Mouse (Mus musculus): Measurements from ENCODE around the gene Fem1a. TPM values are rescaled to one million over a fixed set of nuclear protein-coding genes. Genes with fewer than 3 reads are reported as not detected.

Gene Fem1a
- polyA plus RNA-seq, 1 experiment, result 43.1 TPM

- Histone ChIP-seq H3K27me3 (ENCODE audit: control insufficient read depth, insufficient read depth, low read length) (no peaks in the 10 kb centered on the region), H3K4me1 (replicated peaks; ENCODE audit: control insufficient read depth, insufficient read depth, low read length) (peaks cover 19% of the 10 kb centered on the region), H3K27ac (ENCODE audit: control insufficient read depth, insufficient read depth, low read length) (no peak overlapping the region), H3K36me3 (ENCODE audit: control insufficient read depth, insufficient read depth, low read length) (peaks cover 53% of the 10 kb centered on the region), H3K4me3 (ENCODE audit: control insufficient read depth, insufficient read depth, low read length) (no peak overlapping the region)
- TF ChIP-seq POLR2A (IDR thresholded peaks at IDR 0.05; ENCODE audit: control insufficient read depth, extremely low read depth, insufficient read depth, low read length, poor library complexity) (no peak), CTCF (IDR thresholded peaks at IDR 0.05; ENCODE audit: borderline replicate concordance, control insufficient read depth, extremely low read depth, insufficient read depth, low read length, poor library complexity) (no peak)
- 84% methylated on average over 15 of the region's 15 CpGs for WGBS
- DNase-seq, result no peak
Observed at GRCm38 (mm10) chr17:56309191-56309945, 52.8 kb downstream of the Fem1a start.

Other genes with a start within 250 kb of the Fem1a start
- gene Sh3gl1, start 220.2 kb upstream of the Fem1a start, polyA plus RNA-seq (2012; rRNA removed), result 216 and 248 TPM in 2 replicates
- 16.9 and 21.4 TPM in 2 replicates for gene Chaf1a, start 216.4 kb upstream of the Fem1a start, polyA plus RNA-seq (2012; rRNA removed)
- gene Ubxn6, start 181.8 kb upstream of the Fem1a start, polyA plus RNA-seq (2012; rRNA removed), result 76.7 and 93.1 TPM in 2 replicates
- 80.6 and 83.3 TPM in 2 replicates for gene Hdgfl2, start 177.2 kb upstream of the Fem1a start, polyA plus RNA-seq (2012; rRNA removed)
- 16.7 and 29.0 TPM in 2 replicates for gene Plin4, start 147.0 kb upstream of the Fem1a start, polyA plus RNA-seq (2012; rRNA removed)
- 6.2 and 11.7 TPM in 2 replicates for gene Plin5, start 139.2 kb upstream of the Fem1a start, polyA plus RNA-seq (2012; rRNA removed)
- gene Lrg1, start 134.8 kb upstream of the Fem1a start, polyA plus RNA-seq (2012; rRNA removed), result 23.5 and 27.0 TPM in 2 replicates
- gene Sema6b, start 116.5 kb upstream of the Fem1a start, polyA plus RNA-seq (2012; rRNA removed), result 3.8 and 4.9 TPM in 2 replicates
- 21.6 and 26.8 TPM in 2 replicates for gene Tnfaip8l1, start 94.3 kb upstream of the Fem1a start, polyA plus RNA-seq (2012; rRNA removed)
- gene Mydgf, start 72.9 kb upstream of the Fem1a start, polyA plus RNA-seq (2012; rRNA removed), result 57.4 and 62.3 TPM in 2 replicates
- 85.6 and 95.2 TPM in 2 replicates for gene Dpp9, start 37.9 kb upstream of the Fem1a start, polyA plus RNA-seq (2012; rRNA removed)
- gene Ticam1, start 20.0 kb downstream of the Fem1a start, polyA plus RNA-seq (2012; rRNA removed), result 21.6 and 23.1 TPM in 2 replicates
- gene Plin3, start 36.1 kb downstream of the Fem1a start, polyA plus RNA-seq (2012; rRNA removed), result 29.3 and 33.0 TPM in 2 replicates
- not detected in 2 replicates for gene Arrdc5, start 43.5 kb downstream of the Fem1a start, polyA plus RNA-seq (2012; rRNA removed)
- 154 and 258 TPM in 2 replicates for gene Uhrf1, start 46.5 kb downstream of the Fem1a start, polyA plus RNA-seq (2012; rRNA removed)
- 94.1 and 117 TPM in 2 replicates for gene Kdm4b, start 69.3 kb downstream of the Fem1a start, polyA plus RNA-seq (2012; rRNA removed)
- 235 and 305 TPM in 2 replicates for gene Ptprs, start 219.7 kb downstream of the Fem1a start, polyA plus RNA-seq (2012; rRNA removed)